20 mouse cellular contexts compared by ENCODE assay signal in genomic region chr12:107695438-107696267, GRCm38 (mm10).
A peak's percentile ranks its signal among the peaks of the same experiment; 100 is the strongest.
DNase-seq lines count a peak whose midpoint lies in the region; ATAC-seq and TF ChIP-seq lines count a peak whose summit lies in the region.
"Had no signal": no experiment of that assay in that cellular context is flagged by ENCODE, and none has a peak within 500 bp of the region (broad histone marks: within the 10 kb centered on the region; RNA-seq: fewer than 3 reads in every experiment).

No protein-coding gene starts in this region.

- H3K4me3 ChIP-seq in intestine, embryonic 15.5 days (replicated peaks) = no peak overlapping the region
- H3K4me3 ChIP-seq in small intestine, adult 2 months (ENCODE audit: low read depth, low read length) = no peak overlapping the region
- H3K4me3 ChIP-seq: embryonic facial prominence, embryonic 10.5 days; forebrain, embryonic 13.5 days; heart, embryonic 13.5 days; hindbrain, embryonic 12.5 days had no signal

- H3K36me3 ChIP-seq in intestine, embryonic 15.5 days = no peaks in the 10 kb centered on the region
- no peaks in the 10 kb centered on the region for H3K36me3 ChIP-seq in small intestine, adult 2 months (ENCODE audit: control insufficient read depth, insufficient read depth, low read length)
- H3K36me3 ChIP-seq: embryonic facial prominence, embryonic 10.5 days; heart, embryonic 13.5 days; hindbrain, embryonic 12.5 days had no signal

- TF ChIP-seq POLR2A in small intestine, adult 2 months (IDR thresholded peaks at IDR 0.05; ENCODE audit: low read depth, low read length) = no peak

- peak; percentile 24 for DNase-seq in layer of hippocampus, adult 11-12 months (ENCODE audit: low spot score)
- no peak for DNase-seq in layer of hippocampus, postnatal 10 days (ENCODE audit: low spot score in 2 of 2)
- DNase-seq in brain, adult 2 months (ENCODE audit: low read depth, low spot score) = peak; percentile 15
- DNase-seq: adrenal gland, postnatal 14 days; cerebellum, adult 2 months; cerebellum, postnatal 10 days; forebrain, postnatal 0 days; gastrocnemius, postnatal 36 days; heart, adult 11 months; heart, postnatal 4 days had no signal

- H3K9ac ChIP-seq in intestine, embryonic 15.5 days = no peak overlapping the region
- H3K9ac ChIP-seq: forebrain, embryonic 13.5 days; forebrain, postnatal 0 days; heart, embryonic 13.5 days; hindbrain, embryonic 12.5 days had no signal

- ATAC-seq in intestine, embryonic 15.5 days = peak; percentile 85
- no peak for ATAC-seq in cerebellum, adult (ENCODE audit: insufficient number of reproducible peaks, low FRiP score, low TSS enrichment)
- ATAC-seq: activated CD4-positive, CD25-positive, alpha-beta regulatory T cell, adult 4 months; forebrain, embryonic 13.5 days; forebrain, postnatal 0 days; Patski had no signal

- 61% methylated on average over 13 of the region's 13 CpGs for WGBS in intestine, embryonic 15.5 days
- WGBS in small intestine, adult 2 months = 31% methylated on average over 13 of the region's 13 CpGs

- H3K27ac ChIP-seq in intestine, embryonic 15.5 days = peak overlapping the region; percentile 73
- H3K27ac ChIP-seq in small intestine, adult 2 months (ENCODE audit: insufficient read depth, low read depth, low read length) = peak overlapping the region; percentile 58
- H3K27ac ChIP-seq: embryonic facial prominence, embryonic 10.5 days; forebrain, embryonic 13.5 days; heart, embryonic 13.5 days; hindbrain, embryonic 12.5 days had no signal

- no peaks in the 10 kb centered on the region for H3K27me3 ChIP-seq in intestine, embryonic 15.5 days (replicated peaks)
- H3K27me3 ChIP-seq in small intestine, adult 2 months (ENCODE audit: control insufficient read depth, insufficient read depth, low read length) = no peaks in the 10 kb centered on the region
- H3K27me3 ChIP-seq: CH12.LX; forebrain, embryonic 13.5 days; heart, embryonic 13.5 days; hindbrain, embryonic 12.5 days; Patski had no signal

- H3K4me1 ChIP-seq in intestine, embryonic 15.5 days (replicated peaks) = peaks cover 3% of the 10 kb centered on the region; the same call in 1 of the 2 replicates
- peaks cover 29% of the 10 kb centered on the region for H3K4me1 ChIP-seq in small intestine, adult 2 months (ENCODE audit: control insufficient read depth, insufficient read depth, insufficient read length, low read length)
- H3K4me1 ChIP-seq: forebrain, embryonic 13.5 days; hindbrain, embryonic 12.5 days had no signal

- H3K9me3 ChIP-seq in intestine, embryonic 15.5 days = no peaks in the 10 kb centered on the region
- H3K9me3 ChIP-seq: forebrain, embryonic 13.5 days; heart, embryonic 13.5 days had no signal

- peak overlapping the region; percentile 11; the same call in 1 of the 2 replicates for H3K4me2 ChIP-seq in intestine, embryonic 15.5 days (replicated peaks)
- H3K4me2 ChIP-seq: forebrain, embryonic 13.5 days; heart, embryonic 13.5 days; hindbrain, embryonic 12.5 days had no signal

- no peak for TF ChIP-seq CTCF in small intestine, adult 2 months (IDR thresholded peaks at IDR 0.05; ENCODE audit: extremely low read depth, insufficient read length, insufficient replicate concordance, low read depth, low read length)

Comparison
In these comparisons a context has a peak if more than half of its experiments do, and no peak if none do; other contexts are left out.
1. DNase-seq: peak in layer of hippocampus, adult 11-12 months (single experiment) and brain, adult 2 months (single experiment); none in layer of hippocampus, postnatal 10 days (0 of 2).